Mouse (Mus musculus) urinary bladder, adult 2 months (tissue): ENCODE measurements at regions not wholly inside any gene's neighbourhood (a gene's known extent, or its start where the extent isn't known, plus 50 kb on each side); places are given as distances from the start of the nearest gene placed in this dataset.

ENCODE experiments used
- DNase-seq: peaks from one replicate; pipeline ENCODE4 v3.0.0; 2022; ENCODE audit warnings: low spot score

DNA sequence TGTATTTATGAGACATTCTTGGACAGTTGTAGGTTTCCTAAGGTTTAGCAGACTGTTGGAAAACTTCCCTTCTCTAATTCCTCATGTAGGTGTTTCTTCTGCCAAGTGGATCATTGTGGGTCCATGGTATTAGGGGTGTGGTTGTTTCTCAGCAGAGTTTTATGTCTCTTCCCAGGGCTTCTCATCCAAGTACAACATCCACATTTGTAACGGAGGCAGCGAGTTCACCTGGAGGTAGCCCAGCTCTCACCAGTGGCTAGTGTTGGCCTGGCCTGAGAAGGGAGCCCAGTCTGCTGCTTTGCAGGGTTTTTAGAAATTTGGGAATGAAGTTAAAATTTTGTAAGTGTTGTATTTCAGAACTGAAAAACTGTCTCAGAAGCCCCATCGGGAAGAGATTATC lies 122.4 kb downstream of the Wnt5a start:
- no peak for DNase-seq

- no peak for DNase-seq
Measured at GRCm38 (mm10) chr14:28635175-28635574, 130.6 kb downstream of the Wnt5a start.

DNA sequence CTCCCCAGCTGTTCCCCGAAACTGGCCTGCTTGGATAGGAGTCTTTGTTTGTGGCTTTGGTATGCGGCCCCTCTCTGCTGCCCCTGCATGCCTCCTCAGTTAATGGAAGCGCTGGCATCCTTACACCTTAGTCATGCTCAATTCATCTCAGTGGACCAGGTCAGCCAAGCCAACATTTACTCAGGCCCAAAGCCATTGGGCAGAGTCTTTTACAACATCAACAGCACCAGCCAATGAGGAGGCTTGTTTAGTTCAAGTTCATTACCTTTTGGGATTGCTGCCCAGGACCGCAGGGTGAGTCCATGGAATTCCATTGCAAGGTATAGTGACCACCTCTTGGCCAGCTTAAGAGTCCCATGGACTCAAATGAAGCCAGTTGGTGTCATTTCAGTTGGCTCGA lies 134.5 kb downstream of the Wnt5a start:
- DNase-seq: no peak

DNA sequence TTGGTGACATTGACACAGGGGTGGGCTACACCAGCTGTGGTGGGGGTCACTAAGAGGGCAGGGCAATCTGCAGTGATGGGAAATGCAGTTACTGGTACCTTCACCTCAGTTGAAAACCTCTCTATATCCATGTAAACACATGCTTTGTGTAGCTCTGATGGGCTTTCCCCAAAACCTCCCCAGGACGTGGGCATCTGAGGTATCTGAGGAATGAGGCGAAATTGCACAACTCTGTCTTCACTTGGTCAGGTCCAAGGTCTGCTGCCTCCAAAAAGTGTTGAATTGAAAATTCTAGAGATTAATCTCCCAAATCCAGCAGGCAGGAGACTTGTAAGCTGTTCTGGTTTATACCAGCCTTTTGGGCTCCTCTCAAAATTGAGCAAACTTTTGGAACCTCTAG lies 141.3 kb downstream of the Wnt5a start:
- DNase-seq: no peak

DNA sequence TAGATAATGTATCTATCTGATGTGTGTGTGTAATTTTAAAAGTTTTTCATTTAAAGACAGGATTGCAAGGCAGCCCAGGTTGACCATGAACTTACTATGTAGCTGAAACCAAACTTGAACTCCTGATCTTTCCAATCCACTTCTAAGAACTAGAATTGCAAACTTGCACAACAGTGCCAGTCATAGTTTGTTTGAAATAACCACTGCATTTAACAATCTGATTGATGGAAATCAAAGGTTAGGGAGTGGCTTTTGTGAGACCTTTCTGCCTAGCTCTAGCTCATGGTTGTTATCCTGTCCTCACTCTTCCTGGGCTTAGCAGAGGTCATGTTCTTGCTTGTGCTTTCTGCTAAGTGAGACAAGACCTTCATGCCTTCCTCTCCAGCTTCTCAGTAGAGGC lies 144.9 kb downstream of the Wnt5a start:
- no peak for DNase-seq

- no peak for DNase-seq
Measured at GRCm38 (mm10) chr14:28653059-28653930, 148.7 kb downstream of the Wnt5a start.

DNA sequence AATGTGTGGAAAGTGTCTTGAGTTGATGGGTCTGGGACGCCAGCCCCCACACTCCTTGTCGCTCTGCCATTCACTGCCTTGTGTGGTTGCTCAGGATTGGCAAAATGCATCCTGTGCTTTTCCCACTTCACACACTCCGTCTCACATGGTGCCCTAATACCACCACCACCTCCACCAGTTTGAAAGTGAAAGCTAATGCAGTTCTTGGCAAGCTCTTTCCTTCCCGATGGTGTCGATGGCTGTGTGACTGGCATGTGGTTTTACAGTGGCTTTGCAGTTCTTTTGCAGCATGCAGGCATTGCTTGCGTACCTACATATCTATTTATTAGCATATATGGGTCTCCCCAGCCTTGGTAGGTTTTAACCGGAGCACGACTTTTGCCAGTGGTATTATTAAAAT lies 152.7 kb downstream of the Wnt5a start:
- DNase-seq: no peak

GRCm38 (mm10) chr14:28660872-28661588 lies 156.5 kb downstream of the Wnt5a start:
- no peak for DNase-seq

GRCm38 (mm10) chr14:28663316-28663715 lies 158.8 kb downstream of the Wnt5a start:
- DNase-seq: no peak

- DNase-seq: no peak
Measured at GRCm38 (mm10) chr14:28664121-28664520, 159.6 kb downstream of the Wnt5a start.

DNA sequence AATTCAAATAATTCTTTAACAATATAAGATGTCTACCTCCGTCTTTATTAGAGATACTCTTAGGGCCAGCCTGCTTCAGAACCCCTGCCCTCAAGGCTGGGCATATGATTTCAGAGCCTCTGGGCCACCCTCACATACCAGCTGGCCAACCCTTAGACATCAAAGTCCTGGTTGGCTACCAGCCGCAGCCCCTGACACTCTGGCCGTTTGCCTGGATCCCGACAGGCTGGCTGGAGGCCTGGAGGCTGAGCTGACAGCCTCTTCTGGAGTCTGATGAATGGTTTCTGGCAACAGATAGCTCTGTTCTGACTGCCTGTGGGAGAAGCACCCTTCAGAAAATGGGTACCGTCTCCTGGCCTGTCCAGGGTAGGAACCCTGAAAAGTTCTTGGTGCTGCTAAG lies 170.9 kb downstream of the Wnt5a start:
- peak; percentile 39 for DNase-seq

- no peak for DNase-seq
Measured at GRCm38 (mm10) chr14:28699780-28700179, 195.2 kb downstream of the Wnt5a start.

- DNase-seq: no peak
Measured at GRCm38 (mm10) chr14:28704729-28705128, 200.2 kb downstream of the Wnt5a start.

GRCm38 (mm10) chr14:28714598-28714997 lies 210.0 kb downstream of the Wnt5a start:
- DNase-seq: no peak

GRCm38 (mm10) chr14:28720545-28720944 lies 216.0 kb downstream of the Wnt5a start:
- DNase-seq: no peak

- no peak for DNase-seq
Measured at GRCm38 (mm10) chr14:28725666-28726065, 221.1 kb downstream of the Wnt5a start.

GRCm38 (mm10) chr14:28733496-28733895 lies 228.9 kb downstream of the Wnt5a start:
- DNase-seq: no peak

GRCm38 (mm10) chr14:28735446-28735845 lies 230.9 kb downstream of the Wnt5a start:
- no peak for DNase-seq

- DNase-seq: no peak
Measured at GRCm38 (mm10) chr14:28740076-28740475, 235.5 kb downstream of the Wnt5a start.

DNA sequence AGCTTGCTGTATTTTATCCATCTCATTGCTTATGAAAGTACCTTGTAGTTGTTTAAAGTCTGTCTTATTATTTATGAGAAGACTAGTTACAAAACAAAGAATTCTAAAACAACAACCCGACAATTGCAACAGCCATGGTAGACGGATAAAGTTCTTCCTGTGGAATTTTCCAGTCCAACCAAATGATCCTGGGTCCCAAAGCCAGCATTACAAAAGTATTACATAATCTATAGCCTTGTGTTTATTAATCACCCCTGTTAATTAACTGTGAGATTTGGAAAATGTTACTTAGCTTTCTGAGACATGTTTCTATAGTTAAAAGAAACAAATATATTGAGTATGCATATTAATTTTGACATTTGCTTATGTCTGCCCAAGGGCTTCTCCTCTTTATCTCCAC lies 236.9 kb downstream of the Wnt5a start:
- DNase-seq: no peak

GRCm38 (mm10) chr14:28743673-28744072 lies 239.1 kb downstream of the Wnt5a start:
- no peak for DNase-seq

DNA sequence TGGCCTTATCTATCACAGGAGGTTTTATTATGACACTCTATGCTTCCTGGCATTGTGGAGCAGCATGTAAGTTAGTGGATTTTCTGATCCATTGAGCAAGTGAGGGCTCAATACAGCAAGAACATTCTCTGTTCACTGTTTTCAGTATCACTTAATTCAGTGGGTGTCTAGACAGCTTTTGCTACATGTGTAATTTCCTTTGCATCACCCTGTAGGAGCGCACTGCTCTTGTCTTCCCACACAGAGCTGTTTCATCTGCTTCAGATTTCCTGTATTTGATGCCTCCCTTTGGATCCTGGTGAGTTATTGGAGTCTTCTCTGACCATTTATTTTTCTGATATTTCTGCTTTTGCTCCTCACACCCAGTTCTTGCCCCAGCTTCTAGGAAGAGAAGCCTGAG lies 245.8 kb downstream of the Wnt5a start:
- no peak for DNase-seq

DNA sequence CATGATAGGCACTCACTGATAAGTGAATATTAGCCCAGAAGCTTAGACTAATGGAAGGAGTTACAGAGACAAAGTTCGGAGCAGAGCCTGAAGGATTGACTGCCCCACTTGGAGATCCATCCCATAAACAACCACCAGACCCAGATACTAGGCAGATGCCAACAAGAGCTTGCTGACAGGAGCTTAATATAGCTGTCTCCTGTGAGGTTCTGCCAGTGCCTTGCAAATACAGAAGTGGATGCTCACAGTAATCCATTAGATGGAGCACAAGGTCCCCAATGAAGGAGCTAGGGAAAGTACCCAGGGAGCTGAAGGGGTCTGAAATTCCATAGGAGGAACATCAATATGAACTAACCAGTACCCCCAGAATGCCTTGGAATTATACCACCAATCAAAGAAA lies 252.8 kb upstream of the Lrtm1 start:
- DNase-seq: no peak
